Mouse (Mus musculus): ENCODE measurements at regions not wholly inside any gene's neighbourhood (a gene's known extent, or its start where the extent isn't known, plus 50 kb on each side); places are given as distances from the start of the nearest gene placed in this dataset.
A peak's percentile ranks its signal among the peaks of the same experiment; 100 is the strongest.

GRCm38 (mm10) chr7:113059211-113059966, 105.6 kb downstream of the Rassf10 start:
- ATAC-seq (ENCODE audit: insufficient number of reproducible peaks, low FRiP score, low TSS enrichment) = 0 out of 2 replicates have a peak, but pooled peaks have one; percentile 31

- no peak for ATAC-seq (ENCODE audit: insufficient number of reproducible peaks, low FRiP score, low TSS enrichment)
Measured at GRCm38 (mm10) chr7:113059967-113060284, 106.2 kb downstream of the Rassf10 start.

- ATAC-seq (ENCODE audit: insufficient number of reproducible peaks, low FRiP score, low TSS enrichment) = peak; percentile 40; the same call in 1 of the 2 replicates
Measured at GRCm38 (mm10) chr7:113060991-113061390, 107.2 kb downstream of the Rassf10 start.

GRCm38 (mm10) chr7:113066536-113066935, 112.8 kb downstream of the Rassf10 start:
- ATAC-seq (ENCODE audit: insufficient number of reproducible peaks, low FRiP score, low TSS enrichment) = no peak

GRCm38 (mm10) chr7:113068296-113068695, 114.5 kb downstream of the Rassf10 start:
- ATAC-seq (ENCODE audit: insufficient number of reproducible peaks, low FRiP score, low TSS enrichment) = no peak

- ATAC-seq (ENCODE audit: insufficient number of reproducible peaks, low FRiP score, low TSS enrichment) = 0 out of 2 replicates have a peak, but pooled peaks have one; percentile 40
Measured at GRCm38 (mm10) chr7:113069336-113069924, 115.7 kb downstream of the Rassf10 start.

- no peak for ATAC-seq (ENCODE audit: insufficient number of reproducible peaks, low FRiP score, low TSS enrichment)
Measured at GRCm38 (mm10) chr7:113071418-113071817, 117.7 kb downstream of the Rassf10 start.

GRCm38 (mm10) chr7:113073781-113074180, 120.0 kb downstream of the Rassf10 start:
- no peak for ATAC-seq (ENCODE audit: insufficient number of reproducible peaks, low FRiP score, low TSS enrichment)

- no peak for ATAC-seq (ENCODE audit: insufficient number of reproducible peaks, low FRiP score, low TSS enrichment)
Measured at GRCm38 (mm10) chr7:113075371-113075770, 121.6 kb downstream of the Rassf10 start.

- peak; percentile 75; the same call in 1 of the 2 replicates for ATAC-seq (ENCODE audit: insufficient number of reproducible peaks, low FRiP score, low TSS enrichment)
Measured at GRCm38 (mm10) chr7:113076243-113076642, 122.5 kb downstream of the Rassf10 start.

- ATAC-seq (ENCODE audit: insufficient number of reproducible peaks, low FRiP score, low TSS enrichment) = no peak
Measured at GRCm38 (mm10) chr7:113081120-113081519, 126.1 kb upstream of the Arntl start.

GRCm38 (mm10) chr7:113084930-113085625, 122.2 kb upstream of the Arntl start:
- ATAC-seq (ENCODE audit: insufficient number of reproducible peaks, low FRiP score, low TSS enrichment) = no peak

- ATAC-seq (ENCODE audit: insufficient number of reproducible peaks, low FRiP score, low TSS enrichment) = no peak
Measured at GRCm38 (mm10) chr7:113086158-113086557, 121.1 kb upstream of the Arntl start.

GRCm38 (mm10) chr7:113087646-113088045, 119.6 kb upstream of the Arntl start:
- no peak; the same call in 1 of the 2 replicates for ATAC-seq (ENCODE audit: insufficient number of reproducible peaks, low FRiP score, low TSS enrichment)

GRCm38 (mm10) chr7:113089044-113089443, 118.2 kb upstream of the Arntl start:
- ATAC-seq (ENCODE audit: insufficient number of reproducible peaks, low FRiP score, low TSS enrichment) = no peak

GRCm38 (mm10) chr7:113093931-113094330, 113.3 kb upstream of the Arntl start:
- no peak for ATAC-seq (ENCODE audit: insufficient number of reproducible peaks, low FRiP score, low TSS enrichment)

GRCm38 (mm10) chr7:113095092-113095491, 112.2 kb upstream of the Arntl start:
- no peak for ATAC-seq (ENCODE audit: insufficient number of reproducible peaks, low FRiP score, low TSS enrichment)

- ATAC-seq (ENCODE audit: insufficient number of reproducible peaks, low FRiP score, low TSS enrichment) = no peak
Measured at GRCm38 (mm10) chr7:113104265-113104664, 103.0 kb upstream of the Arntl start.

- no peak for ATAC-seq (ENCODE audit: insufficient number of reproducible peaks, low FRiP score, low TSS enrichment)
Measured at GRCm38 (mm10) chr7:113105359-113105758, 101.9 kb upstream of the Arntl start.

GRCm38 (mm10) chr7:113106731-113107130, 100.5 kb upstream of the Arntl start:
- no peak for ATAC-seq (ENCODE audit: insufficient number of reproducible peaks, low FRiP score, low TSS enrichment)

GRCm38 (mm10) chr7:113107965-113108364, 99.3 kb upstream of the Arntl start:
- no peak for ATAC-seq (ENCODE audit: insufficient number of reproducible peaks, low FRiP score, low TSS enrichment)

Measured in cerebellum, adult (tissue).